In genomic region chr9:106822381-106823104, GRCm38 (mm10) we compare ENCODE assay signal across 8 mouse cellular contexts. TPM values are rescaled to one million over a fixed set of nuclear protein-coding genes. Genes with fewer than 3 reads are reported as not detected.
DNase-seq lines count a peak whose midpoint lies in the region; ATAC-seq lines count a peak whose summit lies in the region.

No protein-coding gene starts in this region.

- no peaks in the 10 kb centered on the region for H3K9me3 ChIP-seq in hindbrain, embryonic 14.5 days (ENCODE audit: control insufficient read depth, low read length)

- 3% methylated on average over 32 of the region's 32 CpGs for WGBS in hindbrain, embryonic 14.5 days
- under 1% methylated on average over 30 of the region's 32 CpGs for WGBS in macrophage (ENCODE audit: missing documents)

- H3K9ac ChIP-seq in hindbrain, embryonic 14.5 days: peak overlapping the region; percentile 82

- H3K79me2 ChIP-seq in macrophage (ENCODE audit: inconsistent target): peaks cover 6% of the 10 kb centered on the region; the same call in 1 of the 2 replicates

- H3K4me3 ChIP-seq in hindbrain, embryonic 14.5 days (replicated peaks; ENCODE audit: low read length): peak overlapping the region; percentile 78
- peak overlapping the region; percentile 54 for H3K4me3 ChIP-seq in macrophage (ENCODE audit: inconsistent target)

- peak; percentile 96 for DNase-seq in R1 (ENCODE audit: low read depth, low spot score)
- peak; percentile 80 to 87 for DNase-seq in cerebellum, postnatal 14 days
- peak; percentile 50 to 60 for DNase-seq in frontal cortex, postnatal 25 days (ENCODE audit: low spot score in 2 of 2)
- peak; percentile 69 for DNase-seq in hindbrain, embryonic 14.5 days (ENCODE audit: low spot score)
- DNase-seq in left cerebral cortex, adult 18-20 months (ENCODE audit: low spot score in 2 of 2): peak; percentile 69 to 74
- DNase-seq in right cerebral cortex, adult 2 months (ENCODE audit: low spot score in 2 of 2): peak; percentile 78 to 80
- peak; percentile 90 for DNase-seq in urinary bladder, postnatal 14 days (ENCODE audit: low spot score)

- peaks cover 7% of the 10 kb centered on the region; the same call in 1 of the 2 replicates for H3K4me1 ChIP-seq in hindbrain, embryonic 14.5 days (replicated peaks; ENCODE audit: control insufficient read depth, insufficient read depth, low read length)

- peak overlapping the region; percentile 85 for H3K4me2 ChIP-seq in hindbrain, embryonic 14.5 days (replicated peaks)

- H3K27ac ChIP-seq in hindbrain, embryonic 14.5 days: peak overlapping the region; percentile 90
- no peak overlapping the region for H3K27ac ChIP-seq in macrophage

- no peaks in the 10 kb centered on the region for H3K27me3 ChIP-seq in hindbrain, embryonic 14.5 days (ENCODE audit: control insufficient read depth, insufficient read depth, low read length)

- ATAC-seq in hindbrain, embryonic 14.5 days (ENCODE audit: low FRiP score): peak; percentile 59; the same call in 1 of the 2 replicates

- H3K36me3 ChIP-seq in hindbrain, embryonic 14.5 days (replicated peaks; ENCODE audit: control insufficient read depth, insufficient read depth): no peaks in the 10 kb centered on the region
- no peaks in the 10 kb centered on the region for H3K36me3 ChIP-seq in macrophage (ENCODE audit: inconsistent target)

RNA-seq across cellular contexts. Expression of gene Dcaf1, which starts 0.9 kb away (rescaled TPM):
- 18.1 and 18.8 TPM in 2 replicates for polyA plus RNA-seq in hindbrain, embryonic 14.5 days (2014; fragmentation: Nextera tagmentation; extraction: Ambion mirVana)
- 10 to 100 TPM; 31.4 to 40.4 TPM for total RNA-seq in left cerebral cortex, adult 18-20 months (2021)
- total RNA-seq in macrophage (2018; cell fraction: chromatin; rRNA removed): 10 to 100 TPM; 10.9 to 34.7 (median 20.3) TPM
- 10 to 100 TPM in 9 of 26 experiments, 1 to 10 TPM in 17; 4.8 to 12.2 (median 9.2) TPM for total RNA-seq in macrophage (2018; cell fraction: cytosol; rRNA removed)
- 10 to 100 TPM in 21 of 26 experiments, 1 to 10 TPM in 5; 8.3 to 36.5 (median 16.5) TPM for total RNA-seq in macrophage (2018; cell fraction: nucleus; rRNA removed)
- polyA plus RNA-seq in macrophage (2018): 5.4 to 7.9 TPM (median 7.7 TPM) in 3 replicates

RNA-seq across cellular contexts. Expression of gene Rad54l2, which starts 33.5 kb away (rescaled TPM):
- 4.3 and 4.7 TPM in 2 replicates for polyA plus RNA-seq in hindbrain, embryonic 14.5 days (2014; fragmentation: Nextera tagmentation; extraction: Ambion mirVana)
- 10 to 100 TPM; 15.7 to 16.6 TPM for total RNA-seq in left cerebral cortex, adult 18-20 months (2021)
- total RNA-seq in macrophage (2018; cell fraction: chromatin; rRNA removed): 10 to 100 TPM; 24.0 to 58.3 (median 38.7) TPM
- 10 to 100 TPM in 22 of 26 experiments, 1 to 10 TPM in 4; 9.6 to 13.6 (median 12.4) TPM for total RNA-seq in macrophage (2018; cell fraction: cytosol; rRNA removed)
- 10 to 100 TPM; 15.1 to 33.3 (median 23.9) TPM for total RNA-seq in macrophage (2018; cell fraction: nucleus; rRNA removed)
- polyA plus RNA-seq in macrophage (2018): 6.4 to 8.3 TPM (median 7.9 TPM) in 3 replicates
